Mouse (Mus musculus): ENCODE results near the gene Cope.

The Cope gene

GRCm38 (mm10) chr8:70302358-70302890, at the start of gene Cope, which contains the start of gene Ddx49:
TSS of gene Cope (plus strand) at chr8:70302518.
TSS of gene Ddx49 (minus strand) at chr8:70302489.
- POLR2A ChIA-PET, result interaction anchor here (0.9 to 4.0 kb wide), 21 partner anchors 9 to 203 kb away, joined by 3 to 35 read pairs (median 4); partner anchors contain the start of genes Armc6 (in 1 of the 4), Gdf1 (in 1 of the 4), Homer3 (in 1 of the 4) and Sugp2 (in 1 of the 4)
- CTCF ChIA-PET, result interaction anchor here in 1 of 4 experiments (1.1 kb wide), 1 partner anchor 20 kb away, joined by 3 read pairs; the partner anchor contains the start of gene Homer3

GRCm38 (mm10) chr8:70254628-70255027, 47.7 kb upstream of the Cope start:
- CTCF ChIA-PET, result interaction anchor here in 1 of 4 experiments (1.0 to 1.4 kb wide), 3 partner anchors 13 to 54 kb away, joined by 3 read pairs; no protein-coding TSS in a partner anchor
- POLR2A ChIA-PET, result interaction anchor here in 1 of 4 experiments (0.6 to 1.7 kb wide), 3 partner anchors 12 to 276 kb away, joined by 4 to 5 read pairs (median 4); no protein-coding TSS in a partner anchor

DNA sequence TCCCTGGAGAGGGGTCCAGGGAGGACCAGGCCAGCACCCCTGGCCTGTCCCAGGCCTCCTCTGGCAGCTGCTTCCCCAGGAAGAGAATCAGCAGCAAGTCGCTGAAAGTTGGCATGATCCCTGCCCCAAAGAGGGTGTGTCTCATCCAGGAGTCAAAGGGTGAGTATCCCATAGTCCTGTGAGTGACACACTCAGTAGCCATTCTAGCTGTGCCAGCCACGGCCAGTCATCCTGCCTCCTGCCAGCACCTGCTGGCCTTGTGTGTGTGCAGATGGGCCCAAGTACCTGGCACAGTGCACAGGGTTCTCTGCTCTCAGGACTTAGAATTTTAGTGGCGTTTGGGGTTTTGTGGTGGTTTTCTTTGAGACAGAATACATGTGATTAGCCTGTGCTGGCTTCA, 44.9 kb upstream of the Cope start:
- CTCF ChIA-PET, result interaction anchor here in 2 of 4 experiments (0.6 to 2.1 kb wide), 4 partner anchors 12 to 262 kb away, joined by 3 to 7 read pairs (median 3); no protein-coding TSS in a partner anchor
- POLR2A ChIA-PET, result interaction anchor here in 2 of 4 experiments (0.9 to 2.8 kb wide), 12 partner anchors 9 to 45 kb away, joined by 3 to 9 read pairs (median 4); no protein-coding TSS in a partner anchor

DNA sequence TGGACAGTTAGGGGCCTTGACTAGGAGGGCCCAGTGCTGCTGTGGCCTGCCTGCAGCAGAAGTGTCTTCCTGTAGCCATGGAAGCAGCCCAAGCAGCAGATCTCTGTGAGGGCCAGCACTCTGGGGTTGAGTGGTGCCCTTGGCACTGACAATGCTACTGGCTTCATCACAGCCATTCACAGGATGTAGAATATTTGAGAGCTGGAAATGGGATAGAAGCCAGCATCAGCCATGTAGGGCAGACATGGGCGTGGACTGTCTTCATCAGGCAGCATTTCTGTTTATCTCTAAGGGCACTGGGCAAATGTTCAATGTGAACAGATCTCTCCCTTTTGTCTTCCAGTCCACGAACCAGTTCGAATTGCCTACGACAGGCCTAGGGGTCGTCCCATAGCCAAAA, 43.7 kb upstream of the Cope start:
- POLR2A ChIA-PET, result interaction anchor here in 3 of 4 experiments (0.5 to 2.8 kb wide), 11 partner anchors 8 to 512 kb away, joined by 3 to 9 read pairs (median 3); no protein-coding TSS in a partner anchor
- CTCF ChIA-PET, result interaction anchor here in 2 of 4 experiments (0.5 to 2.1 kb wide), 6 partner anchors 11 to 1050 kb away, joined by 3 to 7 read pairs (median 4); partner anchors contain the start of gene Zfp930 (in 1 of the 2)

- CTCF ChIA-PET, result interaction anchor here in 1 of 4 experiments (0.8 to 2.1 kb wide), 3 partner anchors 10 to 72 kb away, joined by 3 to 7 read pairs (median 4); no protein-coding TSS in a partner anchor
Measured at GRCm38 (mm10) chr8:70259043-70259442, 43.3 kb upstream of the Cope start.

GRCm38 (mm10) chr8:70267674-70268073, 34.6 kb upstream of the Cope start:
- POLR2A ChIA-PET, result interaction anchor here in 2 of 4 experiments (0.7 to 6.6 kb wide), 11 partner anchors 10 to 258 kb away, joined by 3 to 118 read pairs (median 4); partner anchors contain the start of genes Homer3 (in 1 of the 2) and Tmem161a (in 1 of the 2)
- CTCF ChIA-PET, result interaction anchor here (0.7 to 3.5 kb wide), 7 partner anchors 11 to 314 kb away, joined by 3 to 15 read pairs (median 3); partner anchors contain the start of gene Homer3 (in 2 of the 4)

More at GRCm38 (mm10) chr8:70259043-70259442, 43.3 kb upstream of the Cope start:
- POLR2A ChIA-PET, result interaction anchor here in 3 of 4 experiments (0.7 to 2.8 kb wide), 8 partner anchors 10 to 93 kb away, joined by 3 to 9 read pairs (median 4); no protein-coding TSS in a partner anchor

DNA sequence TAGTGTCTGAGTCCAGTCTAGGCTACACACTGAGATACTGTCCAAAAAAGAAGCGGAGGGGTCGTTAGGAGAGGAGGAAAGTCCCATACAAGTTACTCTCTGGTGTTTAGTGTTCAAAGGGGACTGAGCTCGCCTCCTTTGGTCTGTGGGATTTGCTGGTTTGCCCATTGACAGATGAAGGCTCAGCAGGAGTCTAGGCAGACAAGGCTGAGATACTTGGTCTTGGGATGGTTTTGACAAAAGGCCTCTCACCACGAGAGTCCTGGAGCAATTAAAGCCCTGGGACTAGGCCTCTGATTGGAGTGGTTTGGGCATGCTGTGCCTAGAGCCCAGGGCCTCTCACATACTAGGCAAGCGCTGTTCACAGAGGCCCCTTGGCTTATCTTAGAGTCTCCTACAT, 34.0 kb upstream of the Cope start:
- ChIA-PET CTCF (interaction anchor here (0.7 to 3.5 kb wide), 14 partner anchors 10 to 313 kb away, joined by 3 to 15 read pairs (median 4); partner anchors contain the start of gene Homer3 (in 4 of the 4)), POLR2A (interaction anchor here in 3 of 4 experiments (0.8 to 7.0 kb wide), 13 partner anchors 10 to 96 kb away, joined by 3 to 118 read pairs (median 5); partner anchors contain the start of genes Homer3 (in 2 of the 3) and Tmem161a (in 1 of the 3))

GRCm38 (mm10) chr8:70268799-70269565, 33.3 kb upstream of the Cope start:
- ChIA-PET POLR2A (interaction anchor here (0.6 to 7.0 kb wide), 30 partner anchors 11 to 292 kb away, joined by 3 to 118 read pairs (median 4); partner anchors contain the start of genes Homer3 (in 2 of the 4), Slc25a42 (in 2 of the 4), Upf1 (in 2 of the 4) and Tmem161a (in 1 of the 4)), CTCF (interaction anchor here (0.6 to 3.5 kb wide), 36 partner anchors 8 to 432 kb away, joined by 3 to 15 read pairs (median 4); partner anchors contain the start of gene Homer3 (in 4 of the 4))

- ChIA-PET CTCF (interaction anchor here in 3 of 4 experiments (0.5 to 1.7 kb wide), 5 partner anchors 9 to 88 kb away, joined by 3 to 7 read pairs (median 3); partner anchors contain the start of gene Homer3 (in 1 of the 3)), POLR2A (interaction anchor here (0.5 to 7.0 kb wide), 39 partner anchors 8 to 426 kb away, joined by 3 to 88 read pairs (median 4); partner anchors contain the start of genes Homer3 (in 3 of the 4), Jund (in 2 of the 4), Slc25a42 (in 2 of the 4) and Upf1 (in 2 of the 4))
Measured at GRCm38 (mm10) chr8:70272949-70273348, 29.4 kb upstream of the Cope start.

GRCm38 (mm10) chr8:70274350-70274749, 28.0 kb upstream of the Cope start:
- ChIA-PET POLR2A (interaction anchor here in 3 of 4 experiments (0.6 to 7.0 kb wide), 25 partner anchors 7 to 427 kb away, joined by 3 to 88 read pairs (median 4); partner anchors contain the start of genes Homer3 (in 3 of the 3), Jund (in 1 of the 3), Klhl26 (in 1 of the 3) and Slc25a42 (in 1 of the 3)), CTCF (interaction anchor here in 3 of 4 experiments (0.6 to 1.7 kb wide), 5 partner anchors 8 to 373 kb away, joined by 3 to 9 read pairs (median 4); partner anchors contain the start of gene Homer3 (in 1 of the 3))

DNA sequence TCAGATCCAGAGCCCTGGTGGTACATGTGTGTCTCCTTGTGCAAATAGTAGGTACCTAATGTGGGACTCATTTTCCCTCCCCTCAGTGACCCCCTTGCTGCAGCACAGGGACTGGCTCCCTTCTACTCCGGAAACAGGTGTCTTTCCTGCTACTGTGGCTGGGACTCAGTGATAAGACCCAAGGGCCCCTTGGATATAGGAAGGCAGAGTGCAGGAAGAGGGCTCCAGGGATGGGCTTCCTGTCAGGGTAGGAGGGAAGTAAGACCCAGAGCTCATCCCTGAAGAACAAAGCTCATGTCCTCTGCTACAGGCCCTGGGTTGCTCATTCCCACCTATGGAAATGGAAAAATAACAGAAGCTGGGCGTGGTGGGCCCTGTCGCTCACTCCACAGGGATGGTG, 25.8 kb upstream of the Cope start:
- CTCF ChIA-PET, result interaction anchor here in 1 of 4 experiments (0.6 kb wide), 1 partner anchor 575 kb away, joined by 4 read pairs; no protein-coding TSS in a partner anchor

GRCm38 (mm10) chr8:70278175-70278574, 24.1 kb upstream of the Cope start:
- CTCF ChIA-PET, result interaction anchor here in 2 of 4 experiments (0.7 to 1.1 kb wide), 4 partner anchors 9 to 33 kb away, joined by 3 to 6 read pairs (median 3); no protein-coding TSS in a partner anchor
- POLR2A ChIA-PET, result interaction anchor here in 2 of 4 experiments (0.5 to 14.3 kb wide), 11 partner anchors 9 to 261 kb away, joined by 3 to 118 read pairs (median 4); partner anchors contain the start of gene Ell (in 1 of the 2)

More for the DNA sequence above, 25.8 kb upstream of the Cope start:
- POLR2A ChIA-PET, result interaction anchor here in 2 of 4 experiments (0.6 to 14.3 kb wide), 7 partner anchors 7 to 64 kb away, joined by 3 to 118 read pairs (median 3); partner anchors contain the start of gene Slc25a42 (in 1 of the 2)

- CTCF ChIA-PET, result interaction anchor here in 2 of 4 experiments (1.0 to 1.5 kb wide), 2 partner anchors 9 to 10 kb away, joined by 3 to 5 read pairs; no protein-coding TSS in a partner anchor
- POLR2A ChIA-PET, result interaction anchor here in 2 of 4 experiments (0.9 to 14.3 kb wide), 10 partner anchors 8 to 52 kb away, joined by 3 to 118 read pairs (median 4); no protein-coding TSS in a partner anchor
Measured at GRCm38 (mm10) chr8:70279266-70279665, 23.1 kb upstream of the Cope start.

DNA sequence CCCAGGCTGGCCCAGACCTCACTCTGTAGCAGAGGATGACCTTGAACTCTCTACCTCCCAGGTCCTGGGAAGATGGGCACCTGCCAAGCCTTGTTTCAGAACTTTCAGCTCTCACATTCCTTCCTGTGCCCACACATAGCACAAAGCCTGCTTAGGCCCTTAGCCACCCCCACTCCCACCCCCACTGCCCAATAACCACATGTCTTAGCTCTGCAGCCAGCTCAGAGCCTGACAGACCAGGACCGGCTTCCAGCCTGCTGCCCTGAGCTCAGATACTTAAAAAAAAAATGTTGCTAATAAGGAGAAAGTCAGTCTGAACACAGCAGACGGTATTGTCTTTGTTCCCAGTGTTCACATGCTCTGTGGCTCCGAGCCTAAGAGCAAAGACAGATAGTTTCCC, 21.3 kb upstream of the Cope start:
- CTCF ChIA-PET, result interaction anchor here in 3 of 4 experiments (0.6 to 3.0 kb wide), 5 partner anchors 11 to 396 kb away, joined by 3 to 12 read pairs (median 4); no protein-coding TSS in a partner anchor
- POLR2A ChIA-PET, result interaction anchor here in 3 of 4 experiments (0.5 to 14.3 kb wide), 14 partner anchors 8 to 1219 kb away, joined by 3 to 118 read pairs (median 3); partner anchors contain the start of genes Ell (in 1 of the 3) and Slc25a42 (in 1 of the 3)

- POLR2A ChIA-PET, result interaction anchor here (0.6 to 14.3 kb wide), 41 partner anchors 9 to 619 kb away, joined by 3 to 118 read pairs (median 4); partner anchors contain the start of genes Slc25a42 (in 2 of the 4), Upf1 (in 2 of the 4), Rex1bd (in 1 of the 4) and Tm6sf2 (in 1 of the 4)
- CTCF ChIA-PET, result interaction anchor here (0.6 to 3.0 kb wide), 29 partner anchors 9 to 1049 kb away, joined by 3 to 15 read pairs (median 4); partner anchors contain the start of genes Cers1 (in 1 of the 4), Comp (in 1 of the 4), Cope (in 1 of the 4) and Ddx49 (in 1 of the 4)
Measured at GRCm38 (mm10) chr8:70282603-70283135, 19.6 kb upstream of the Cope start, which contains the start of gene Homer3. TSS of gene Homer3 (plus strand) at chr8:70282827.
